Mouse (Mus musculus) liver, embryonic 14.5 days (tissue): ENCODE results near the gene Mchr1.

Source experiments
- CTCF ChIP-seq: IDR thresholded peaks from 2 replicates; pipeline ENCODE4 v1.5.1; 2016; ENCODE audit warnings: antibody characterized with exemption, low read depth, control low read depth
- EP300 ChIP-seq: IDR thresholded peaks from 2 replicates; pipeline ENCODE4 v1.6.1; 2016; ENCODE audit warnings: antibody characterized with exemption, low read depth

DNA sequence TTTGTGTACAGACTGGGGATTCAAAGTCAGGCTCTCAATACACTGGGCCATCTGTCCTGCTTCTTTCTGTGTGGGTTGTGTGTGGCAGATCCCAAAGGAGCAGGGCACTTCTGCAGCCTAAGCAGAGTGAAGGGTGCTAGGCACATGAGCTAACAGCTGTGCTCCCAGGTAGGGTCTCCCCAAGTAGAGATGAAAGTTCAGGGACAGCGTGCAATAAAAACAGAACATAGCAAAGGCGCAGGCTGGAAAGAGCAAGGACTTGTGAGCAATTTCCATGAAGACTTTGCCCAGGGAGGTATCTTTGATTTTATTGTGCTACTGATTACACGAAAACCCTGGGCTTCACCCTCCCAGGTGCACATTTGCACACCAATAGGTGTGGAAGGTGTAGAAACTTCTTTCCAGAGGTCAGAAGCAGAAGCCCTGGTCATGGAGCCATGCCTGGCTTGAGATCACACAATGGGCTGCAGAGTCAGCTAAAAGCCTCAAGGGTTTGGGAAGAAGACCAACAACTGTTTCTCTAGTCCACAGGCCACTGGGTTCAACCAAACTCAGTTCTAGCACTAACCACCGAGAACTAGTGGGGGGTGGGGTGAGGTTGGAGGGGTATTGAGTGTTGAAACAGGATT is 13.8 kb downstream of the Mchr1 start:
- TF ChIP-seq CTCF = no peak
- TF ChIP-seq EP300 = no peak
